Mouse (Mus musculus) kidney, embryonic 15.5 days (tissue): ENCODE measurements around the gene Tmem229b. TPM values are rescaled to one million over a fixed set of nuclear protein-coding genes. Genes with fewer than 3 reads are reported as not detected.

Experiments used
- ATAC-seq: fragments of 200-750 bp; cut with Nextera tagmentation; replicated peaks from 2 replicates; pipeline ENCODE4 v1.8.0; 2017; ENCODE audit warnings: moderate TSS enrichment; ENCODE audit not compliant: low FRiP score
- H3K27ac ChIP-seq: fragments of 300-500 bp; sonication (generic); 2 replicates; pipeline ENCODE4 v1.5.1; 2015; ENCODE audit warnings: mild to moderate bottlenecking, inconsistent platforms
- H3K27me3 ChIP-seq: fragments of 300-500 bp; sonication (generic); 2 replicates; pipeline ENCODE4 v1.6.1; 2015; ENCODE audit warnings: inconsistent platforms
- H3K36me3 ChIP-seq: fragments of 300-500 bp; sonication (generic); 2 replicates; pipeline ENCODE4 v1.6.1; 2015; ENCODE audit warnings: inconsistent platforms
- H3K4me1 ChIP-seq: fragments of 300-500 bp; sonication (generic); 2 replicates; pipeline ENCODE4 v1.6.1; 2015; ENCODE audit warnings: inconsistent platforms
- H3K4me2 ChIP-seq: fragments of 300-500 bp; sonication (generic); 2 replicates; pipeline ENCODE4 v1.6.1; 2015; ENCODE audit warnings: moderate library complexity, mild to moderate bottlenecking, inconsistent platforms
- H3K4me3 ChIP-seq: fragments of 300-500 bp; sonication (generic); replicated peaks from 2 replicates; pipeline ENCODE4 v1.5.1; 2015; ENCODE audit warnings: mild to moderate bottlenecking, inconsistent platforms
- H3K9ac ChIP-seq: fragments of 300-500 bp; sonication (generic); 2 replicates; pipeline ENCODE4 v1.6.1; 2015; ENCODE audit warnings: mild to moderate bottlenecking, inconsistent platforms
- H3K9me3 ChIP-seq: fragments of 300-500 bp; sonication (generic); replicated peaks from 2 replicates; pipeline ENCODE4 v1.6.1; 2016; ENCODE audit warnings: inconsistent platforms
- WGBS: fragments of 180-500 bp; shearing (Covaris S2); methylation state at CpG from one replicate; pipeline ENCODE4 v1.1.7; 2015; ENCODE audit warnings: mixed read lengths; 5-methylcytosine and 5-hydroxymethylcytosine counted together
- polyA plus RNA-seq: library from polyadenylated mRNA; unstranded; fragments of >200 nt; fragmentation: Nextera tagmentation; extraction: Ambion mirVana; gene quantifications from 2 replicates; pipeline ENCODE4 v1.2.1, GENCODE M21; 2015

Tmem229b gene
- 4.2 and 4.5 TPM in 2 replicates for polyA plus RNA-seq

DNA sequence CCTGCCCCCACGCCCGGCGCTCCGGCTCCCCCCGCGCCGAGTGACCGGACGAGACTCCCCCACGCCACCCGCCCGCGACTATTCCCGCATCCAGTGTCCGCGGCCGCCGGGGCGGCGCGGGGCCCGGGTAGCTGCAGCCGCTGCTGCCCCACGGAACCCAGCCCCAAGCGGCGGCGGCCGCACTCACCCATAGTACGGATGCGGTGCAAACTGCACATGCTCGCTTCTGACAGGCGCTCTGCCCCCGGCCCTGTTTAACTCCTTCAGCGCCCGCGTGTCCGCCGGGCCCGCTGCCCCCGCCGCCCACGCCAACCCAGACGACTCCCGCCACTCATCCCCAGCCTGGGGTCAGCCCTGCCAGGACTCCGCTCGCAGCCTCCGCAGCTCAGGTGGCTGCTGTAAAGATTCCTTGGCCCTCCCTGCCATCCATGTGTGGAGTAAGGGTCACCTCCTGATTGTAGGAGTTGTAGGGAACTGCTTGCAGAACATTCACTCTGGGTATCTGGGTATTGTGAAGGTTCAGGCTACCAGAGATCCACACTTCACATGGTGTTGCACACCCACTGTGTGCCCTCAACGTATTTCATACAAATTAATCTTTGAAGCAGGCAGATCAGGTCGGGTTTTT, at the start of gene Tmem229b:
Gene Tmem229b, minus strand, starts transcription at position 502 of the 628 bp plus-strand sequence.
- Histone ChIP-seq H3K27me3 (peaks cover 23% of the 10 kb centered on the region), H3K4me1 (peaks cover 16% of the 10 kb centered on the region; the same call in 1 of the 2 replicates), H3K4me3 (peak within 1 kb of the TSS; percentile 82), H3K27ac (no peak within 1 kb of the TSS), H3K9ac (peak within 1 kb of the TSS; percentile 76), H3K9me3 (no peaks in the 10 kb centered on the region), H3K36me3 (no peaks in the 10 kb centered on the region), H3K4me2 (peak within 1 kb of the TSS; percentile 89)
- WGBS, result 2% methylated on average over 42 of the region's 49 CpGs
- ATAC-seq, result peak; percentile 81

DNA sequence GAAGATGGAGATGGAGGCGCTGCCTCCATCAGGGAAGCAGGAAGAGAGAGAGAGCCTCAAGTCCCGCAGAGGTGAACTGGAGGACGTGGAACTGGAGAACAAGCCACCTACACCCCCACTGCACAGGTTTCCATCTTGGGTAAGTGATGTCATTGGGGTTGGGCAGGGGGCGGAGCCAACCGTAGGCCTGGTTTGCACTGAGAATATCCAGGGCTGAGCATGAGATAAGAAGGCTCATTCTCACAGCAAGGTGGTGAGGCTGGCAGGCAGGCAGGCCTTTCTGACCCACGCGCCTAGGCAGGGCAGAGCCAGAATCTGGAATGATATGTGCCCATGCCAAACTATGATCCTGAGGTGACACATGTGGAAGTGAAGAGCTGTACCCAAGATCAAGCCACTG, 47.8 kb upstream of the Tmem229b start:
- no peaks in the 10 kb centered on the region for H3K27me3 ChIP-seq
- H3K4me3 ChIP-seq, result no peak overlapping the region
- H3K9ac ChIP-seq, result no peak overlapping the region
- no peak overlapping the region for H3K27ac ChIP-seq
- H3K36me3 ChIP-seq, result peaks cover 34% of the 10 kb centered on the region
- 87% methylated on average over 7 of the region's 7 CpGs for WGBS
- no peak for ATAC-seq
- no peaks in the 10 kb centered on the region for H3K9me3 ChIP-seq
- H3K4me2 ChIP-seq, result no peak overlapping the region
- no peaks in the 10 kb centered on the region for H3K4me1 ChIP-seq

DNA sequence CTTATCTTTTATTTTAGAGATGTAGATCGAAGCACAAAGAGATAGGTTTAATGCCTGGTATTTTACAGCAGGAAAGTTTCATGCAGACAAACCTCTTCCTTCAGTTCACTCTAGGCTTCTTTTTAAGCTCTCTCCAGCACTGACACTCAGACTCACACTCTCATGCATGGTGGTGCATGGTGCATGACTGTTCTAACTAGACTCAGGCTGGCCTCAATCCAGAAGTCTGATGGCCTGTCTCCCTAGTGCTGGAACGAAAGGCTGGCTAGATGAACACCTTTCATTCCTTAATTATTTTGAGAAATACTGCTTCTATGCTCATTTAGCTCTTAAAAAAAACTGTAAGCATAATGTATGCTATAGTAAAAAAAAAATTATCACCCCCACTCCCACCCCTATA, 44.6 kb upstream of the Tmem229b start:
- H3K36me3 ChIP-seq, result peaks cover 37% of the 10 kb centered on the region
- WGBS, result 83% methylated on average over 2 of the region's 2 CpGs
- ATAC-seq, result no peak

DNA sequence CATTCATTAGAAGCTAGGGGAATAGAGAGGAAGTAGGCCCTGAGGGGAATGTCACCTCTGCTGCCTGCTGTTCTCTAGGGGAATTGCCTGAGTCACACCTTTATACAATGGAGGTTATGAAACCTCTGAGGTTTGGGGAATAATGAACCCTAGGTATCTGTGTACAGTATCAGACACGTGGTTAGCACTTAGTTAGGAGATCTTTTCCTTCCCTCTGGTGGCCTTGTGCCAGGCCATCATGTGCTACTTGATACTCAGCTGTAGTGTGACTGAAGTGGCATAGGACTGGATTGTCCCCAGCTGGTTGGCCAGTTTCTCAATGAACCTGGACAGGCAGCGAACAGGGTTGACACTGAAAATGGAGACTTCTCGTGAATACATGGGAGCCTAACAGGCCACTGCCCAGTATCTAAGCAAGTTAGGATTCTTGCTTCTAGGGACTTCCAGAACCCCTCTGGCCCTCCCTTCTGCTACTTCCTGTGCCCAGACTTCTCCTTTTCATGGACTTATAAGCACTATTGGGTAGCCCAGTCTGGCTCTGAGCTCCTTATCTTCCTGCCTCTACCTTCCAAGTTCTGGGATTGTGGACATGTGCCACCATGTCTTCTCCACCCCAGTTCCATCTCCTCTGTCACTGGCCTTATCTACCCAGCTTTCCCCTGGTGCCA, 43.3 kb upstream of the Tmem229b start:
- Histone ChIP-seq H3K4me1 (no peaks in the 10 kb centered on the region), H3K36me3 (peaks cover 40% of the 10 kb centered on the region), H3K9ac (no peak overlapping the region), H3K9me3 (no peaks in the 10 kb centered on the region), H3K27ac (no peak overlapping the region), H3K27me3 (no peaks in the 10 kb centered on the region), H3K4me2 (no peak overlapping the region), H3K4me3 (no peak overlapping the region)
- ATAC-seq, result no peak
- 86% methylated on average over 3 of the region's 3 CpGs for WGBS

More for the DNA sequence above, 44.6 kb upstream of the Tmem229b start:
- no peak overlapping the region for H3K9ac ChIP-seq
- H3K27ac ChIP-seq, result no peak overlapping the region
- H3K4me1 ChIP-seq, result no peaks in the 10 kb centered on the region
- H3K4me2 ChIP-seq, result no peak overlapping the region
- no peaks in the 10 kb centered on the region for H3K9me3 ChIP-seq
- H3K4me3 ChIP-seq, result no peak overlapping the region
- H3K27me3 ChIP-seq, result no peaks in the 10 kb centered on the region

DNA sequence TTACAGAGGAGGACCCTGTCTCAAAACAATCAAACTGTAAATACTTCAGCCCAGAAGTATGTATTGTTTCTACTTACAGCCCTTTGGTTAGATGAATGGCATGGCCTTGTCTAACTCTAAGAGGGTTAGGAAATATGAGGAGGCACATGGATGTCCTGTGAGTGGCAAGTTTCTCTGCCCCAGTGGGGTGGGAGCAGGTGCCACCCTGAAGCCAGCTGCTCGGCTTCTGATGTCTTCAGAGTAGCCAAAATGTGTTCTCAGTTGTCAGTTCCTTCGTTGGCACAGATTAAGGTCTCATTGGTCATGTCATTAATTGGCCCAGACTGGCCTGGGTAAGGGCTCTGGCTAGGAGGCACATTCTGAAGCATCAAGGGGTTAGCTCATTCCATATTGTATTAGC, 42.4 kb upstream of the Tmem229b start:
- no peak overlapping the region for H3K4me2 ChIP-seq
- no peaks in the 10 kb centered on the region for H3K9me3 ChIP-seq
- H3K36me3 ChIP-seq, result peaks cover 37% of the 10 kb centered on the region
- no peak overlapping the region for H3K4me3 ChIP-seq
- no peak for ATAC-seq
- no peaks in the 10 kb centered on the region for H3K27me3 ChIP-seq
- H3K9ac ChIP-seq, result no peak overlapping the region
- H3K4me1 ChIP-seq, result no peaks in the 10 kb centered on the region
- no peak overlapping the region for H3K27ac ChIP-seq
- WGBS, result 68% methylated on average over 2 of the region's 2 CpGs

DNA sequence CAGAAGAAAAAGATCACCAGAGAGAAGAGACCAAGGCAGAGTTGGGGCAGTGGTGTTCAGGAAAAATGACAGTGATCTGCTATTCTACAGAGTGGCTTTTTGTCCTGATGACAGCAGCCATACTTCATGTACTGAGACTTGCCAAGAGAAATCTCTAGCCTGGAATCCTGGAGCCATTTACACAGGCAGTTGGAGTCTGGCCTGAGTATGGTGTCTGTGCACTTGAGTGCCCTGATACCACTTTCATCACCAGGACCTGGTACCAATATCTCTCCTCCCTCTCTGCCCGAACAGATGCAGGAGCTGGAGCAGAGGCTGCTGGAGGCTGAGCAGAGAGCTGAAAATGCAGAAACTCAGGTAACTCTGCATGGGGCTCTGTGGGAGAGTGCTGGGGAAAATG, 41.5 kb upstream of the Tmem229b start:
- ATAC-seq, result no peak
- 82% methylated on average over 1 of the region's 1 CpGs for WGBS
- Histone ChIP-seq H3K27ac (no peak overlapping the region), H3K9ac (no peak overlapping the region), H3K9me3 (no peaks in the 10 kb centered on the region), H3K4me1 (no peaks in the 10 kb centered on the region), H3K36me3 (peaks cover 28% of the 10 kb centered on the region), H3K4me3 (no peak overlapping the region), H3K27me3 (no peaks in the 10 kb centered on the region), H3K4me2 (no peak overlapping the region)

DNA sequence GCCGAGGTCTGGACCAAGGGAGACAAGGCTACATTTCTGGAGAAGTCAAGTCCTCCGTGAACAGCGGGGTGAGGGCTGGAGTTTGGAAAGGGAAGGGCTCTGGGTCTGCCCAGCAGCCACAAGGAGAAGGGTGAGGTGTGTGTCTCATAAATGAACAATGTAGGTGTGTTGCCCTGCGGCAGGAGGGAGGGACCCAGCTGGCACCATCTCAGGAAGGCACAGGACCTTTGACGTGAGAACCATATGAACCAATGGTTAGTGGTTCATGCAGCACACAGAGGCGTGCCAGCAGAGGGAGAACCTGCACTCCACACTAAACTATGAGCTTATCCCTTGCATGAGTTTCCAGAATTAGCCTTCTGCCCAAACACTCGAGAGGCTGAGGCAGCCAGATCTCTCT, 39.8 kb upstream of the Tmem229b start:
- Histone ChIP-seq H3K27me3 (no peaks in the 10 kb centered on the region), H3K27ac (no peak overlapping the region), H3K36me3 (peaks cover 27% of the 10 kb centered on the region), H3K4me1 (no peaks in the 10 kb centered on the region), H3K9me3 (no peaks in the 10 kb centered on the region), H3K9ac (no peak overlapping the region), H3K4me2 (no peak overlapping the region), H3K4me3 (no peak overlapping the region)
- WGBS, result 91% methylated on average over 7 of the region's 7 CpGs
- ATAC-seq, result no peak

DNA sequence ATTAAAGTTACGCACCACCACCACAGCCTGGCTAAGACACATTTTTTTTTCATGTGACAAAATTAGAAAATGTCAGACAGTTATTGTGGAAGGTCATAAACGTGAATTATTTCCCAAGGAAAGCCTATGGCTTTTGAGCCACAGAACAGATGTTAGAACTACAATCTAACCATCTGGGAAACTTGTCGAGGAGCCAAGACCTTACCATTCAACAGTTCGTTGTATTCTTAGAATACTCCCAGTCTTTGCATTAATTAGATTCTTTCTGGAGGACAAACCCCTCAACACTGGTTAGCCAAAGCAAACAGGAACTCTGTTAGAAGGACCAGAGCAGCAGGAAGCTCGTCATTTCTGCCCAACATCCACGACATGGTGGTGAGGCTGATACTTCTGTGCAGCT, 38.7 kb upstream of the Tmem229b start:
- H3K27me3 ChIP-seq, result no peaks in the 10 kb centered on the region
- H3K9ac ChIP-seq, result no peak overlapping the region
- H3K27ac ChIP-seq, result no peak overlapping the region
- 62% methylated on average over 6 of the region's 6 CpGs for WGBS
- no peaks in the 10 kb centered on the region for H3K4me1 ChIP-seq
- no peak overlapping the region for H3K4me2 ChIP-seq
- no peak for ATAC-seq
- peaks cover 36% of the 10 kb centered on the region for H3K36me3 ChIP-seq
- H3K9me3 ChIP-seq, result no peaks in the 10 kb centered on the region
- no peak overlapping the region for H3K4me3 ChIP-seq

DNA sequence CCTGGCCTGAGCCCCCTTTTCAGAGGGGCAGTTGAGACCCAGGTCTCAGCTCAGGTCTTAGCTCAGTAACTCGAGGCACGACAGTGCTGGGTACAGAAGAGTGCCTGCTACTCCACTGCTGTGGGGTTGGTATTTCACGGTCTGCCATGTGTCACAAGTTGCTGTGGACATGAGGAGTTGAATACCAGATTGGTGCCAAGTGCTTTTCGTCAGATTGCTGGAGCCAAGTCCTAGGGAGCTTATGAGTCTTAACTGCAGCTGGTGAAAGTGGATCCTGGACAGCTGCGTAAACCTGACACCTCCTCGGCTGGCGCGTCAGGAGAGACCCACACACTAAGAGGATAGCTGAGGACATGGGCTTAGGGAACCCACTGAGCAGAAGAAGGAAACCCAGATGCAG, 37.2 kb upstream of the Tmem229b start:
- peaks cover 29% of the 10 kb centered on the region for H3K36me3 ChIP-seq
- H3K4me1 ChIP-seq, result no peaks in the 10 kb centered on the region
- WGBS, result 49% methylated on average over 8 of the region's 8 CpGs
- H3K27me3 ChIP-seq, result no peaks in the 10 kb centered on the region
- H3K4me2 ChIP-seq, result no peak overlapping the region
- no peaks in the 10 kb centered on the region for H3K9me3 ChIP-seq
- H3K9ac ChIP-seq, result no peak overlapping the region
- no peak overlapping the region for H3K27ac ChIP-seq
- H3K4me3 ChIP-seq, result no peak overlapping the region
- ATAC-seq, result peak; percentile 70; the same call in 1 of the 2 replicates

DNA sequence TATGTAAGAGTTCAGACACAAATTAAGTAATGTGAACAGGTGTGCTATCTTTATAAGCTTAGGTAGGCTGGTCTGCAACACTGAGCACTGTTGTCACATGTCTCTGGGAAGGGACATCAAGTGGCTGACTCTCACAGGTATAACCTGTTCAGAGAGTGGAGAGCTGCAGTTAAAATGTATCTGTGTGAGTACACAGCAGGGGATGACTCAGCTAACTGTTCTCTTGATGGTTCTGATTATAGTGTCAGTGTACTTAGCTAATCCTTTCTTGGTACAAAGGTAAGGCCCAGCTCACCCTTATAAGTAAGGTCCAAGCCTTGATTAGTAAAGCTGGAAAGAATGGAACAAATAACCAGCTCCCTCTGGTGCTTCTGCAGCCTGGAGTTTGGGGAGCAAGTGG, 34.0 kb upstream of the Tmem229b start:
- no peak for ATAC-seq
- no peak overlapping the region for H3K4me2 ChIP-seq
- no peaks in the 10 kb centered on the region for H3K9me3 ChIP-seq
- no peak overlapping the region for H3K4me3 ChIP-seq
- peaks cover 22% of the 10 kb centered on the region for H3K36me3 ChIP-seq
- H3K4me1 ChIP-seq, result no peaks in the 10 kb centered on the region
- no peak overlapping the region for H3K27ac ChIP-seq
- no peak overlapping the region for H3K9ac ChIP-seq
- no peaks in the 10 kb centered on the region for H3K27me3 ChIP-seq

DNA sequence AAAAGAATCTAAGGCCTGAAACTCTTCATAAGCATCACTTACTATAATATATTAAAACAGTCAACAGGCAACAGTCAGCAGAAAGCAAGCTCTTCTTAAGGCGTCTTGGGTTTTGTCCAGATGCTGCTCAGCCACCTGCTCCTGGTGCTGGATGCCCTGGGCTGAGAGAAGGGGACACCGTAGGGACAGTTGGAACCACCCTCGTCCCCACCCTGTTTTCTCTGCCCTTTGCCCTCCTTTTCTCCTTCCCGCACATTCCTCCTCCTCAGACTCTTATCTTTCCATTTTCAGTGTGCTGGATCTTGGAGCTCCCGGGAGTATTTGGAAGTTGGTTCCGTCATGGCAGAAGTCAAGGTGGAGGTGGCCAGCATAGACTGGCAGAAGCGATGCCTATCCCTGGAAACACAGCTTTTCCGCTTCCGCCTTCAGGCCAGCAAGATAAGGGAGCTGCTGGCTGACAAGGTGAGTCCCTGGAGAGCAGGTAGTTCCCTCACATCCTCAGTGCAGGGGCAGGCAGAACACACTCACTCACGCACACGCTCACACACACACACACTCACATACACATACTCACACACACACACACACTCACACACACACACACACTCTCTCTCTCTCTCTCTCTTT, 32.9 kb upstream of the Tmem229b start:
- ATAC-seq, result no peak
- H3K36me3 ChIP-seq, result peaks cover 17% of the 10 kb centered on the region
- no peaks in the 10 kb centered on the region for H3K9me3 ChIP-seq
- no peak overlapping the region for H3K4me2 ChIP-seq
- H3K4me3 ChIP-seq, result no peak overlapping the region
- no peak overlapping the region for H3K27ac ChIP-seq
- H3K9ac ChIP-seq, result no peak overlapping the region
- 87% methylated on average over 11 of the region's 11 CpGs for WGBS
- H3K4me1 ChIP-seq, result no peaks in the 10 kb centered on the region
- no peaks in the 10 kb centered on the region for H3K27me3 ChIP-seq

DNA sequence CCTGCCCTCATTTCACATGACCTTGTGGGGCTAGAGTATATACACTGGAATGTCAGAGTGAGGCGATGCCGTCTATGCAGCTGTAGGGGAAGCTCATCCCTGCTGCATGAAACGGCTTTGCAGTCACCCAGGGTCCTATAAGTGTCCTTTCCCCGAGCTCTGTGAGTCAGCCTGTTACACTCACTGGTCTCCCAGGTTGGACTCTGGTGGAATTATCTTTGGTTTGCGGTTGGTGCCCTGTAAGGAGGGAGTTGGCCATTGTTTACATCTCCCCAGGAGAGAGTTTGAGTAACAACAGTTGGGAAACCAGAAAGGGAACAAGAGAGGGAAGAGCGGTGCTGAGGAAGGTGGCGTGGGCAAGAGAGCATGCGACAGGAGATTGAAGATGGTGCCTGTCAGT, 32.3 kb upstream of the Tmem229b start:
- Histone ChIP-seq H3K4me3 (no peak overlapping the region), H3K9ac (no peak overlapping the region), H3K4me2 (no peak overlapping the region), H3K36me3 (peaks cover 14% of the 10 kb centered on the region; the same call in 1 of the 2 replicates), H3K27ac (no peak overlapping the region), H3K9me3 (no peaks in the 10 kb centered on the region), H3K27me3 (no peaks in the 10 kb centered on the region), H3K4me1 (no peaks in the 10 kb centered on the region)
- ATAC-seq, result no peak
- 73% methylated on average over 8 of the region's 8 CpGs for WGBS
